Mouse (Mus musculus) intestine, embryonic 15.5 days (tissue): ENCODE data around the gene Gm9780. TPM values are rescaled to one million over a fixed set of nuclear protein-coding genes. Genes with fewer than 3 reads are reported as not detected.
"Not testable (repeated sequence)": the region's sequence is repeated elsewhere in the genome, so short reads cannot be mapped to it uniquely, and the experiment has no call there.

Source experiments
- ATAC-seq: fragments of 200-750 bp; cut with Nextera tagmentation; 2 replicates; pipeline ENCODE4 v1.8.0; 2017; ENCODE audit warnings: moderate TSS enrichment, moderate library complexity
- H3K27ac ChIP-seq: fragments of 300-500 bp; sonication (generic); 2 replicates; pipeline ENCODE4 v1.5.1; 2015; ENCODE audit warnings: mild to moderate bottlenecking, inconsistent platforms
- H3K27me3 ChIP-seq: fragments of 300-500 bp; sonication (generic); replicated peaks from 2 replicates; pipeline ENCODE4 v1.6.1; 2015; ENCODE audit warnings: inconsistent platforms
- H3K36me3 ChIP-seq: fragments of 300-500 bp; sonication (generic); 2 replicates; pipeline ENCODE4 v1.6.1; 2015; ENCODE audit warnings: inconsistent platforms
- H3K4me1 ChIP-seq: fragments of 300-500 bp; sonication (generic); replicated peaks from 2 replicates; pipeline ENCODE4 v1.6.1; 2015; ENCODE audit warnings: inconsistent platforms
- H3K4me2 ChIP-seq: fragments of 300-500 bp; sonication (generic); replicated peaks from 2 replicates; pipeline ENCODE4 v1.6.1; 2015; ENCODE audit warnings: mild to moderate bottlenecking, inconsistent platforms
- H3K4me3 ChIP-seq: fragments of 300-500 bp; sonication (generic); replicated peaks from 2 replicates; pipeline ENCODE4 v1.5.1; 2015; ENCODE audit warnings: inconsistent platforms
- H3K9ac ChIP-seq: fragments of 300-500 bp; sonication (generic); 2 replicates; pipeline ENCODE4 v1.6.1; 2015; ENCODE audit warnings: inconsistent platforms
- H3K9me3 ChIP-seq: fragments of 300-500 bp; sonication (generic); 2 replicates; pipeline ENCODE4 v1.6.1; 2016; ENCODE audit warnings: inconsistent platforms
- WGBS: fragments of 180-500 bp; shearing (Covaris S2); methylation state at CpG from one replicate; pipeline ENCODE4 v1.1.7; 2015; 5-methylcytosine and 5-hydroxymethylcytosine counted together
- polyA plus RNA-seq: library from polyadenylated mRNA; unstranded; fragments of >200 nt; fragmentation: Nextera tagmentation; extraction: Ambion mirVana; gene quantifications from 2 replicates; pipeline ENCODE4 v1.2.1, GENCODE M21; 2015

The Gm9780 gene
- 22.4 and 24.3 TPM in 2 replicates for polyA plus RNA-seq

DNA sequence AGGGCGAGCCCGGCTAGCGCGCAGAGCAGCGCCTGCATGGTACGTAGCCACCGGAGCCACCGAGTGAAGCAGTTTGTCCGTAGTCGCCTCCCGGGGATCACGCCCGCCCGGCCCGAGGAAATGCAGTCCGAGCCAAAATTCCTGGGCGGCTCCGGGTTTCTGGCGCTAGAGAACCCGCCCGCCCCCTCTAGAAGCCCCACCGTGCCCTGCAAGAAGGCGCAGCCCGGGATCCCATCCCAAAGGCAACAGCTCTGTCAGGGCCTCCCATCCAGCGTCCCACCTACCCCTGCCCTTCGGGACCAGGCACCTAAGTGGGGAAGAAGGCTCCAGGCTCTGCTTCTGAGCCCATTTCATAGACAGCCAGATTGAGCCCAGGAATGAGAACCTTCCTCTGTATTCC, at the start of gene Gm9780:
TSS of gene Gm9780 (minus strand) at position 101 of the 400 bp plus-strand sequence.
- H3K27me3 ChIP-seq, ATAC-seq, H3K9ac ChIP-seq, H3K36me3 ChIP-seq, H3K4me1 ChIP-seq, H3K27ac ChIP-seq, H3K9me3 ChIP-seq, H3K4me3 ChIP-seq, H3K4me2 ChIP-seq: not testable (repeated sequence)
- no CpG with 5 or more reads among the region's 26 CpGs for WGBS

DNA sequence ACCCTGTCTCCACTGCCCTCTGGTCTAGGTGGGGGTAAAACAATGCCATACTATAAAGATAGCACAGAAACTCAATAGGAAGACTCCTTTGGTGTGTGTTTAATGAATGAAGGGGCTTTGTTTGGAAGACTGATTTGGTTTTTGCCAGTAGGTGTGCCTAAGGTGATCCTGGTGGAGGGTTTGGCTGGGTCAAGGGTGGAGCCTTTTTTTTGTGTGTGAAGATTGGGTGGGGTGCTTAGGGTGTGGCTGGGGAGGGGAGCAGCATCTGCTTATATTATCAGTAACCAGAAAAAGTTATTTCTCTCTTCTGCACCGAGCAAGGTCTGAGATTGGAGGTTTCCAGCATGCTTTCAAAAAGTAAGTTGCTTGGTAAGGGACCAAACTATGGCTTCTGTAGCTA, 39.5 kb upstream of the Gm9780 start, which contains the start of gene Cphx3:
TSS of gene Cphx3 (plus strand) at position 301 of the 400 bp plus-strand sequence.
- H3K9me3 ChIP-seq, H3K4me3 ChIP-seq, H3K36me3 ChIP-seq, H3K4me2 ChIP-seq, H3K27ac ChIP-seq, H3K27me3 ChIP-seq, ATAC-seq, H3K4me1 ChIP-seq, H3K9ac ChIP-seq: not testable (repeated sequence)
- no CpG with 5 or more reads among the region's 1 CpGs for WGBS

DNA sequence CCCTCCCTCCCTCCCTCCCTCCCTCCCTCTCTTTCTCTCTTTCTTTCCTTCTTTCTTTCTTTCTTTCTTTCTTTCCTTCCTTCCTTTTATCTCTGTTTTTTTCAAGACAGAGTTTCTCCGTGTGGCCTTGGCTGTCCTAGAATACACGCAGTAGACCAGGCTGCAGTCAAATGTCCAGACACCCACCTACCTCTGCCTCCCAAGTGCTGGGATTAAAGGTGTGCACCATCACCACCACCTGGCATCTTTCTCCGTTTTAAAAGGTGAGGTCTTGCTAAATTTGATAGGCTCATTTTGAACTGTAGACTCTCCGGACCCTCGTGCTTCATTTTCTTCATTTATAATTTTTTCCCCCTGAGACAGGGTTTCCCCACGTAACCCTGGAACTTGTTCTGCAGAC, 38.7 kb upstream of the Gm9780 start, which contains the start of gene Cphx2:
TSS of gene Cphx2 (plus strand) at position 301 of the 400 bp plus-strand sequence.
- H3K27ac ChIP-seq, H3K9ac ChIP-seq, H3K4me2 ChIP-seq, H3K36me3 ChIP-seq, H3K9me3 ChIP-seq, ATAC-seq, H3K27me3 ChIP-seq, H3K4me3 ChIP-seq, H3K4me1 ChIP-seq: not testable (repeated sequence)
- no CpG with 5 or more reads among the region's 6 CpGs for WGBS

DNA sequence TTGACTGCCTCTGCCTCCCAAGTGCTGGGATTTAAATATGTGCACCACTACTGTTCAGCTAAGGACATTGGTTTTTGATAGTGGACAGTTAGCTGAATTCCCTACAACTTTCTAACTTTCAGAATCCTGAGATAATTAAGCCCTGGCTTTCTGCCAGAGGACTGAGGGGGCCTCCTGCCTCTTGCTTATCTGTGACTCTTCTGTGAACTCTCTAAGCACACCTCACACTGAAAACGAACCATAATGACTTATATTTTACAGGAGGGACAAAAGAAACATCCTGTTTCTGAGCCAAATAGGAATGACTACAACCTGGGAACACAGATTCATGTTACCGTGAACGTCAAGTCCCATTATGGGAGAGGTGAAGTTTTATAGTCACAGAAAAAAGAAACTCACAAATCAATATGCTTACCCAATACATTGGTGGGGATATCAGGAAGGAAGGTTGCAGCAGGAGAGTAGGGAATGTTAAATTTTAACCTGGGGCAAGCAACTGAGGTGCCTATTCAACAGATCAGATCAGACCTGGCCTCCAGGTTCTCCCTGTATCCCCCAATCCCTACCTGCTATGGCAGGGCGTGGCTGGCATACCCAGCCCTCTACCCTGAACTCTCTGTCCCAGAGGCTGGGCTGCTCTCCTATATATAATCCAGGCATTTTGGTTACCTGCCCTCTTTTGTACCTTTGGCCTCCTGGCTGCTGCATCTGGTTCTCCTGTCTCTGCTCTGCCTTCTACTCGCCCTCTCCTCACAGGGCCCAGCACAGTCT, 34.3 kb upstream of the Gm9780 start:
- H3K9ac ChIP-seq, H3K9me3 ChIP-seq, H3K4me1 ChIP-seq, H3K4me3 ChIP-seq, H3K4me2 ChIP-seq, H3K27ac ChIP-seq, H3K36me3 ChIP-seq, H3K27me3 ChIP-seq: not testable (repeated sequence)
- no CpG with 5 or more reads among the region's 5 CpGs for WGBS
- ATAC-seq: peak; percentile 96

DNA sequence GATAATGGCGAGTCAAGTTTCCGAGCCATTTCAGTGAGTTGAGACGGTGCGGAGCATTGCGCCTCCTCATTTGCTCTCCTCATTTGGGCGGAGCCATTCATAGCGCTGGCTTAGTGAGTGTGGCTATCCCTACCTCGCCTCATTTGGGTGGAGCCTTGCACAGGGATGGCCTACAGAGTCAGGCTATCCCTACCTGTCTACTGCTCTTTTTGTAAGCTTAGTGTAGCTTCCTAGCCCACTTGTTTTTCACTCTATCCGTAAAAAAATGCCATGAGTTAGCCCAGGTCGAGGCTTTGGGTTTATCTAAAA, 24.8 kb upstream of the Gm9780 start, which contains the start of gene Tmem254c:
TSS of gene Tmem254c (minus strand) at position 31 of the 309 bp plus-strand sequence.
- H3K4me1 ChIP-seq, H3K36me3 ChIP-seq, H3K27me3 ChIP-seq, H3K9ac ChIP-seq, H3K9me3 ChIP-seq, H3K27ac ChIP-seq, H3K4me3 ChIP-seq, H3K4me2 ChIP-seq: not testable (repeated sequence)
- peak; percentile 95 for ATAC-seq
- no CpG with 5 or more reads among the region's 10 CpGs for WGBS

DNA sequence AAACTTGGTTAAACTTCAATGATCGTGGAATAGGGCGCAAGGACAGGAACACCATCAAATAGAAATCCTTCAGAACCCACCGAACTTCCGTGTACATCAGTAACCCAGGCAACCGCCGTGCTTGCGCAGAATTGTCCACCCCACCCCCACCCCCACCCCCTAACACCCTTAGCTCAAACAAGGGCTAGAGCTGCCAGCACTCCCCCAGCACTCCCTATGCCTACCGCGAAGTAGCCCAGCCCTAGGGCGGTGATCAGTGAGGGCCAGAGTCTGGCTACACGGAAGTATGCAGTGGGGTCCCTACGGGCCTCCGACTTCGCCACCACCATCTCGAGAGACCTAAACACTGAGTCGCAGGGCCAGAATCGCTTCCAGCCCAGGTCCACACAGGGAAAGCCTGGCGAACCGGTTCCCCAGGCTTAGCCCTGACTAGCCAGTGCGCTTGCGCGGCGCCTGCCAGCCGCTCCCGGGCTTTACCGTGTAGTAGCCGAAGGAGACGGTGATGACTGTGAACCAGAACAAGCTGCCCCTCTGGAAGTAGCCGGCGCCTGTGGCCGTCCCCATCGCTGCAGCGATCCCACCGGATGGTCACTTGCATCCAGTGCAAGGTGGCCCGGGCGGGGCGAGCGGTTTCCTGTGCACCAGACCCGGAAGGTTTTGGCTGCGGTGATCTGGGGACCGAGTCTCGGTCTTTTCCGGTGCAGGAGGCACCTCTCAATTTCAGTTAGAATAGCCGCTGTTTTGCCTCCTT, 24.2 kb upstream of the Gm9780 start:
- WGBS: no CpG with 5 or more reads among the region's 44 CpGs
- H3K4me1 ChIP-seq, H3K9me3 ChIP-seq, H3K27me3 ChIP-seq, H3K4me2 ChIP-seq, H3K27ac ChIP-seq, H3K4me3 ChIP-seq, H3K9ac ChIP-seq, H3K36me3 ChIP-seq: not testable (repeated sequence)
- ATAC-seq: peak; percentile 96

DNA sequence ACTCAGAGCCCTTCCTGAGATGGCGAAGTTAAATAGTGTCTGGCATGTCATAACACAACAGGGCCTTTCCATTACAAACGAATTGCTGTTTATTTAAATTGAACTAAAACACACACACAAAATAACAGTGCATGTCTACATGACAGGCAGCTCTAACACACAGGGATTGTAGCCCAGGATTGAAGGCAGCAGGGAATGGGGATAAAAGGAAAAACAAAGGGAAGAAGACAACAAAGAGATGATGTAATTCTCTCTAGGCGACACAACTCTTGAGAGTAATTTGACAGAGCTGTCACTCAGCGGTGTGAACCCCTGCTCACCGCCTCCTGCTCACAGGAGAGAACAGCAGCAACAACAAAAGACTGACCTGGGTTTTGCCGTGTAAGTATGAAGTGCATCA, 16.9 kb upstream of the Gm9780 start:
- not testable (repeated sequence) for H3K4me1 ChIP-seq, H3K27ac ChIP-seq, H3K27me3 ChIP-seq, ATAC-seq, H3K9ac ChIP-seq, H3K9me3 ChIP-seq, H3K4me2 ChIP-seq, H3K4me3 ChIP-seq, H3K36me3 ChIP-seq
- WGBS: no CpG with 5 or more reads among the region's 6 CpGs

DNA sequence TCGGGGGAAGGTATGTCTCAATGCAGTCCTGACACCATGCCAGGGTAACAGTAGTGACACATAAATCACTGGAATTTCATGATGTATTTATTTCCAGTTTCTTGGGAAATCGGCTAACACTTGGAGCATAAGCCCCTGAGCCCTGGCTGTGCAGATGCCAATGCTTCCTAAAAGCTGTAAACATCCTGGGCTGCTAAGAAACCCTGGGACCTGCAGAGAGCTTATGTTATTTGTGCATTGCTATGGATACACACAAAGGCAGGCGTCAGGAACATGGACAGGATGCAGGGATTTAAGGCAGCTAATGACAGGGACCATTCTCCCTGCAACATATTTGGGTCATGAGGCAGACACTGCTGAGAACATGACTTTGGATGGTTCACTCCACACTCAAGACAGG, 15.7 kb upstream of the Gm9780 start:
- H3K36me3 ChIP-seq, H3K4me1 ChIP-seq, H3K4me3 ChIP-seq, H3K4me2 ChIP-seq, H3K27me3 ChIP-seq, H3K27ac ChIP-seq, H3K9ac ChIP-seq, ATAC-seq, H3K9me3 ChIP-seq: not testable (repeated sequence)
- no CpG with 5 or more reads among the region's 3 CpGs for WGBS

DNA sequence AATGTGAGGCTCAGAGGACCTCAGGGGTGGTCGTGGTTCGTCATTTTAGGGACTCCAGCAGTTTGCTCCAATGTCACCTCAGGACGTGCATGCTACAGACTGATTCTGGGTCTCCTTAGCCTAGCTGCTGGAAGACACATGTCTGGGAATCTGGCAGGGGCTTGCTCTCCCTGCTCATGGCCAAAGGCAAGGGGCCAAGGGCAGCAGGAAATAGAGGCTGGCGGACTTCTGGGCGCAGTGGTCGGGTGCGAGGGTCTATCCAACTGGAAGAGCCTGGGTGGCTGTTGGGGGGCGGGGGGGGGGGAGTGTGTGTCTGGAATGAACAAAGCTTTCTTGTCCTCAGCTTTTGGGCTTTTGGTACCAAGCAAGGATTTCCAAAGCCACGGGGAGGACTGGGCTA, 6.3 kb upstream of the Gm9780 start:
- H3K4me1 ChIP-seq, ATAC-seq, H3K9ac ChIP-seq, H3K36me3 ChIP-seq, H3K4me3 ChIP-seq, H3K27me3 ChIP-seq, H3K27ac ChIP-seq, H3K4me2 ChIP-seq, H3K9me3 ChIP-seq: not testable (repeated sequence)
- no CpG with 5 or more reads among the region's 9 CpGs for WGBS

DNA sequence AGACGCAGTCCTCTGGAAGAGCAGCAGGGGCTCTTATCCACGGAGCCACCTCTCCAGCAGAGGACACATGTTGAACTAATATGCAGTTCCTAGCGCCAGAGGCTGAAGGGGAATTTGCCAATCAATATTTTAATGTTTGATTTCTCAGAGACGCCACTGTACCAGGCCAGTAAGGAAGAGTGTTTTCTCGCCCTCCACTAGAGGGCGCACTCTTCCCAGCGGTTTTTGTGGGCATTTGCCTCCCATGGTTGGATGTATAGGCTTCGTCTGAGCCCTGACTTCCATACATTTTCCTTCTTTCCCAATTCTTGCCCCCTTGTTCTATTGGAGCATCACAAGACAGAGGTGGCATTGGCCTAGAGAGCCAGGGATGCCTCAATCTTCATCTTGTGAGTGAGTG, 4.5 kb upstream of the Gm9780 start:
- H3K9ac ChIP-seq, H3K9me3 ChIP-seq, H3K4me1 ChIP-seq, H3K36me3 ChIP-seq, H3K27ac ChIP-seq, H3K4me2 ChIP-seq, ATAC-seq, H3K4me3 ChIP-seq, H3K27me3 ChIP-seq: not testable (repeated sequence)
- no CpG with 5 or more reads among the region's 8 CpGs for WGBS

DNA sequence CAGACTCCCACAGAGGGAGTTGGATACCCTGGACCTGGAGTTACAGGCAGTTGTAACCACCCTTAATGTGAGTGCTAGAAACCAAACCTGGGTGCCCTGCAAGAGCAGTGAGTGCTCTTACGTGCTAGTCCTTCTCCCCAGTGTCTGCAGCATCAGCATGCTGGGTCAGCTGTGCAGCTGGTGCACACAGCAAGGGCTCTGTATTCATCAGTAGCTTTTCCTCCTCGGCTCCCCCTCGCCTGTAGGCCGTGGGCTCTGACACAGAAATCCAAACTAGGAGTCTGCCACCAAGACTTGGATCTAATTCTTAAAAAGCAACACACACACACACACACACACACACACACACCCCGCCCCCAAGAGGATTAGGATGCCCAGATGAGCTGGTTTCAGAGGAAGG, 2.5 kb upstream of the Gm9780 start:
- H3K9ac ChIP-seq, H3K27ac ChIP-seq, H3K36me3 ChIP-seq, H3K9me3 ChIP-seq, H3K4me1 ChIP-seq, H3K27me3 ChIP-seq, H3K4me2 ChIP-seq, ATAC-seq, H3K4me3 ChIP-seq: not testable (repeated sequence)
- no CpG with 5 or more reads among the region's 5 CpGs for WGBS

DNA sequence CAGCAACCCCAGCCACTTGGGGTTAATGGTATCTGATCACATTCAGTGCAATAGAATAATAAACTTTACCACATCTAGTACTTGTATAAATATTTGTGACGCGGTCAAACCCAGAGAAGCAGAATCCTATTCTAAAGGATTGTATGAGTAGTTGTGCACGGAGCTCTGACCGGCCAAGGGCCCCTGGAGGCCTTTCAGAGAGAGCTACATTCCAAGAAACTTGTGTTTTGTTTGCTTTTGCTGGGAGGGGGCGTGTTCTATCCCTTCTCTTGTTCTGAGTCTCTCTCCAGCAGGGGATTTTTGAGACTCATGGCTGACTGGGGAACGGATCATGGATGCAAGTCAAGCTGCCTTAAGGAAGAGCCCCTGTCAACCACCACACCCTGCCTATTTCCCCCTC, 7.1 kb downstream of the Gm9780 start:
- H3K4me2 ChIP-seq, H3K27ac ChIP-seq, H3K27me3 ChIP-seq, ATAC-seq, H3K9ac ChIP-seq, H3K9me3 ChIP-seq, H3K4me1 ChIP-seq, H3K36me3 ChIP-seq, H3K4me3 ChIP-seq: not testable (repeated sequence)
- WGBS: no CpG with 5 or more reads among the region's 6 CpGs

DNA sequence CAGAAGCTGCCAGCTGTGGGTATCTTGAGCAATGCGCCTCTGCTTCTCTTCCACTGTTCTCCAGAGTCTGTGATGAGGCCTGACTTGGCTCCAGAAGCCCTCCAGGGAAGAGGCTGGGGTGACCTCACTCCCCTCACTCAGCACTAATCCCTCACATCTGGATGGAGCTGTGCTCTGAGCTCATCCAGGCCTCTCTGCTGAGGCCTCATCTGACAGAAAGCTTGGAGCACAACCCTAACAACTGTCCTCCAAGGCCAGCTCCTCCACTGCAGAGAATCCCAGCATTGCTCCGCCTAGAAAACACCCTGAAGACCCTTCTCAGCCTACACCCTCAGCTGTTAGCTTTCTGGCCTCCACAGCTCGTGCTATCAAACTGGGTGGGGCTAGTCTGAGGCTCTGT, 8.1 kb downstream of the Gm9780 start:
- not testable (repeated sequence) for H3K4me2 ChIP-seq, H3K36me3 ChIP-seq, H3K9me3 ChIP-seq, H3K4me3 ChIP-seq, H3K27me3 ChIP-seq, H3K27ac ChIP-seq, H3K9ac ChIP-seq, H3K4me1 ChIP-seq
- WGBS: no CpG with 5 or more reads among the region's 3 CpGs
- ATAC-seq: peak; percentile 47
